Mouse (Mus musculus): ENCODE results near the gene Secisbp2. TPM values are rescaled to one million over a fixed set of nuclear protein-coding genes. Genes with fewer than 3 reads are reported as not detected.

Secisbp2 gene
- polyA plus RNA-seq, 1 experiment from 2014 or later, result 26.5 TPM

GRCm38 (mm10) chr13:51644829-51645789, 6.4 kb upstream of the Secisbp2 start, which contains the start of gene Cks2:
TSS of gene Cks2 (plus strand) at chr13:51645232.
- no peaks in the 10 kb centered on the region for H3K27me3 ChIP-seq
- peak; percentile 96 for ATAC-seq (ENCODE audit: insufficient number of reproducible peaks, insufficient read depth, low FRiP score, low TSS enrichment, low read depth)
- peaks cover 22% of the 10 kb centered on the region for H3K4me1 ChIP-seq (replicated peaks)
- H3K9ac ChIP-seq (replicated peaks), result peak within 1 kb of the TSS; percentile 92
- no peaks in the 10 kb centered on the region for H3K9me3 ChIP-seq
- H3K27ac ChIP-seq, result peak within 1 kb of the TSS; percentile 86
- peak within 1 kb of the TSS; percentile 63 for H3K4me2 ChIP-seq
- H3K4me3 ChIP-seq (replicated peaks), result peak within 1 kb of the TSS; percentile 76
- 0 out of 2 replicates have a peak, but pooled peaks cover 4% of the 10 kb centered on the region for H3K36me3 ChIP-seq
- under 1% methylated on average over 83 of the region's 83 CpGs for WGBS

- 0 out of 2 replicates have a peak, but pooled peaks cover 7% of the 10 kb centered on the region for H3K36me3 ChIP-seq
- H3K4me1 ChIP-seq (replicated peaks), result peaks cover 25% of the 10 kb centered on the region
- no peaks in the 10 kb centered on the region for H3K27me3 ChIP-seq
- peak overlapping the region; percentile 86 for H3K27ac ChIP-seq
- H3K4me2 ChIP-seq, result peak overlapping the region; percentile 63
- peak overlapping the region; percentile 76 for H3K4me3 ChIP-seq (replicated peaks)
- 2% methylated on average over 7 of the region's 7 CpGs for WGBS
- H3K9ac ChIP-seq (replicated peaks), result peak overlapping the region; percentile 92
- H3K9me3 ChIP-seq, result no peaks in the 10 kb centered on the region
- no peak for ATAC-seq (ENCODE audit: insufficient number of reproducible peaks, insufficient read depth, low FRiP score, low TSS enrichment, low read depth)
These were observed 5.6 kb upstream of the Secisbp2 start for GRCm38 (mm10) chr13:51645872-51646271.

- ATAC-seq (ENCODE audit: insufficient number of reproducible peaks, insufficient read depth, low FRiP score, low TSS enrichment, low read depth), result no peak
- H3K9ac ChIP-seq (replicated peaks), result peak overlapping the region; percentile 18
These were observed 5.0 kb upstream of the Secisbp2 start for GRCm38 (mm10) chr13:51646362-51647027.

GRCm38 (mm10) chr13:51647770-51648169, 3.7 kb upstream of the Secisbp2 start:
- H3K27me3 ChIP-seq, result no peaks in the 10 kb centered on the region
- H3K27ac ChIP-seq, result no peak overlapping the region
- H3K9me3 ChIP-seq, result no peaks in the 10 kb centered on the region
- H3K4me1 ChIP-seq (replicated peaks), result peaks cover 30% of the 10 kb centered on the region
- H3K4me3 ChIP-seq (replicated peaks), result peak overlapping the region; percentile 76; the same call in 1 of the 2 replicates
- H3K9ac ChIP-seq (replicated peaks), result no peak overlapping the region
- 96% methylated on average over 3 of the region's 3 CpGs for WGBS
- H3K4me2 ChIP-seq, result peak overlapping the region; percentile 63
- ATAC-seq (ENCODE audit: insufficient number of reproducible peaks, insufficient read depth, low FRiP score, low TSS enrichment, low read depth), result no peak
- H3K36me3 ChIP-seq, result peaks cover 13% of the 10 kb centered on the region; the same call in 1 of the 2 replicates

More at GRCm38 (mm10) chr13:51646362-51647027, 5.0 kb upstream of the Secisbp2 start:
- Histone ChIP-seq H3K9me3 (no peaks in the 10 kb centered on the region), H3K27me3 (no peaks in the 10 kb centered on the region), H3K36me3 (0 out of 2 replicates have a peak, but pooled peaks cover 9% of the 10 kb centered on the region), H3K4me3 (replicated peaks) (peak overlapping the region; percentile 76), H3K4me1 (replicated peaks) (peaks cover 30% of the 10 kb centered on the region), H3K27ac (no peak overlapping the region), H3K4me2 (peak overlapping the region; percentile 63)
- WGBS, result 19% methylated on average over 3 of the region's 3 CpGs

GRCm38 (mm10) chr13:51648237-51648636, 3.3 kb upstream of the Secisbp2 start:
- no peak for ATAC-seq (ENCODE audit: insufficient number of reproducible peaks, insufficient read depth, low FRiP score, low TSS enrichment, low read depth)
- peaks cover 18% of the 10 kb centered on the region; the same call in 1 of the 2 replicates for H3K36me3 ChIP-seq
- no peak overlapping the region for H3K9ac ChIP-seq (replicated peaks)
- H3K27ac ChIP-seq, result no peak overlapping the region
- H3K4me1 ChIP-seq (replicated peaks), result peaks cover 30% of the 10 kb centered on the region
- H3K9me3 ChIP-seq, result no peaks in the 10 kb centered on the region
- H3K4me3 ChIP-seq (replicated peaks), result no peak overlapping the region
- H3K27me3 ChIP-seq, result no peaks in the 10 kb centered on the region
- H3K4me2 ChIP-seq, result peak overlapping the region; percentile 63
- WGBS, result 89% methylated on average over 4 of the region's 4 CpGs

- peaks cover 33% of the 10 kb centered on the region for H3K36me3 ChIP-seq
- H3K4me3 ChIP-seq (replicated peaks), result no peak overlapping the region
- no peaks in the 10 kb centered on the region for H3K27me3 ChIP-seq
- 64% methylated on average over 1 of the region's 1 CpGs for WGBS
- H3K27ac ChIP-seq, result no peak overlapping the region
- no peak for ATAC-seq (ENCODE audit: insufficient number of reproducible peaks, insufficient read depth, low FRiP score, low TSS enrichment, low read depth)
- H3K4me1 ChIP-seq (replicated peaks), result peaks cover 30% of the 10 kb centered on the region
- no peak overlapping the region for H3K9ac ChIP-seq (replicated peaks)
- no peak overlapping the region for H3K4me2 ChIP-seq
- no peaks in the 10 kb centered on the region for H3K9me3 ChIP-seq
These were observed 1.8 kb upstream of the Secisbp2 start for GRCm38 (mm10) chr13:51649740-51650139.

- no peak for ATAC-seq (ENCODE audit: insufficient number of reproducible peaks, insufficient read depth, low FRiP score, low TSS enrichment, low read depth)
- no peak overlapping the region for H3K4me2 ChIP-seq
- H3K4me1 ChIP-seq (replicated peaks), result peaks cover 12% of the 10 kb centered on the region
- no peaks in the 10 kb centered on the region for H3K9me3 ChIP-seq
- no peak overlapping the region for H3K4me3 ChIP-seq (replicated peaks)
- peaks cover 67% of the 10 kb centered on the region for H3K36me3 ChIP-seq
- no peak overlapping the region for H3K9ac ChIP-seq (replicated peaks)
- H3K27ac ChIP-seq, result no peak overlapping the region
- no peaks in the 10 kb centered on the region for H3K27me3 ChIP-seq
- 92% methylated on average over 6 of the region's 6 CpGs for WGBS
These were observed 1.7 kb downstream of the Secisbp2 start for GRCm38 (mm10) chr13:51653159-51653558.

GRCm38 (mm10) chr13:51653961-51654360, 2.5 kb downstream of the Secisbp2 start:
- Histone ChIP-seq H3K27me3 (no peaks in the 10 kb centered on the region), H3K4me3 (replicated peaks) (no peak overlapping the region), H3K4me1 (replicated peaks) (peaks cover 8% of the 10 kb centered on the region; the same call in 1 of the 2 replicates), H3K27ac (no peak overlapping the region), H3K9me3 (no peaks in the 10 kb centered on the region), H3K9ac (replicated peaks) (no peak overlapping the region), H3K4me2 (no peak overlapping the region), H3K36me3 (peaks cover 75% of the 10 kb centered on the region)
- 95% methylated on average over 9 of the region's 9 CpGs for WGBS
- ATAC-seq (ENCODE audit: insufficient number of reproducible peaks, insufficient read depth, low FRiP score, low TSS enrichment, low read depth), result no peak

GRCm38 (mm10) chr13:51656516-51657235, 5.2 kb downstream of the Secisbp2 start:
- Histone ChIP-seq H3K27me3 (no peaks in the 10 kb centered on the region), H3K4me1 (replicated peaks) (no peaks in the 10 kb centered on the region; the same call in 1 of the 2 replicates), H3K9me3 (no peaks in the 10 kb centered on the region), H3K4me3 (replicated peaks) (no peak overlapping the region), H3K36me3 (peaks cover 91% of the 10 kb centered on the region), H3K27ac (no peak overlapping the region), H3K4me2 (no peak overlapping the region), H3K9ac (replicated peaks) (no peak overlapping the region)
- 95% methylated on average over 13 of the region's 13 CpGs for WGBS
- no peak for ATAC-seq (ENCODE audit: insufficient number of reproducible peaks, insufficient read depth, low FRiP score, low TSS enrichment, low read depth)

GRCm38 (mm10) chr13:51658094-51658493, 6.6 kb downstream of the Secisbp2 start:
- H3K9ac ChIP-seq (replicated peaks), result no peak overlapping the region
- 97% methylated on average over 3 of the region's 3 CpGs for WGBS
- no peak overlapping the region for H3K27ac ChIP-seq
- H3K9me3 ChIP-seq, result no peaks in the 10 kb centered on the region
- H3K4me3 ChIP-seq (replicated peaks), result no peak overlapping the region
- no peaks in the 10 kb centered on the region for H3K4me1 ChIP-seq (replicated peaks)
- no peak for ATAC-seq (ENCODE audit: insufficient number of reproducible peaks, insufficient read depth, low FRiP score, low TSS enrichment, low read depth)
- H3K36me3 ChIP-seq, result peaks cover 98% of the 10 kb centered on the region
- H3K27me3 ChIP-seq, result no peaks in the 10 kb centered on the region
- no peak overlapping the region for H3K4me2 ChIP-seq
